Comparison of ENCODE assay signal across 20 mouse cellular contexts in the genomic region with DNA sequence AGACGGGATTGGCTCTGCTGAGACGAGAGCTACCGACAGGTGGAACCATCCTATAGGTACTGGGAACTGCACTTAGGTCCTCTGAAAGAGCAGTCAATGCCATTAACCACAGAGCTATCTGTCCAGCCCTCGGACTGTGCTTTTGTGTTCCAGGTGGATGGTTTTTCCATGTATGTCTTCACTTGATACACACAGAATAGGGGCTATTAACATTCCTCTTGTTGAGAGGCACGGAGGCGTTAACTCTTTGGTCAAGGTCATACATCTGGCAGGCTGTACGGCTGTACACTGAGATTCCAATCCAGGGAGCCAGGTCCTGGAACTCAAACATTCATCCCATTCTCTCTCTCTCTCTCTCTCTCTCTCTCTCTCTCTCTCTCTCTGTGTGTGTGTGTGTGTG.
DNase-seq lines count a peak whose midpoint lies in the region; ATAC-seq and TF ChIP-seq lines count a peak whose summit lies in the region.
"Had no signal": no experiment of that assay in that cellular context is flagged by ENCODE, and none has a peak within 500 bp of the region (broad histone marks: within the 10 kb centered on the region; RNA-seq: fewer than 3 reads in every experiment).

No protein-coding gene starts in this region.

- H3K27me3 ChIP-seq in heart, adult 2 months (ENCODE audit: control insufficient read depth, insufficient read depth, low read length) = no peaks in the 10 kb centered on the region
- no peaks in the 10 kb centered on the region for H3K27me3 ChIP-seq in heart, embryonic 16.5 days (ENCODE audit: control insufficient read depth, insufficient read depth, low read length)
- H3K27me3 ChIP-seq in kidney, postnatal 0 days (ENCODE audit: insufficient read depth, low read length) = no peaks in the 10 kb centered on the region
- no peaks in the 10 kb centered on the region for H3K27me3 ChIP-seq in liver, embryonic 11.5 days (replicated peaks; ENCODE audit: control insufficient read depth, insufficient read depth, low read length)
- H3K27me3 ChIP-seq: limb, embryonic 15.5 days; megakaryocyte, embryonic 14.5 days; stomach, embryonic 15.5 days had no signal

- TF ChIP-seq EP300 in heart, adult 2 months (IDR thresholded peaks at IDR 0.05; ENCODE audit: insufficient read depth, low read depth, low read length) = no peak

- no peak for DNase-seq in heart, adult 2 months
- DNase-seq in heart, adult 8-10 months (ENCODE audit: low spot score) = no peak
- DNase-seq in kidney, adult 18-20 months = peak; percentile 12
- no peak for DNase-seq in kidney, postnatal 36 days
- no peak for DNase-seq in kidney, postnatal 0 days (ENCODE audit: low spot score)
- no peak for DNase-seq in adrenal gland, postnatal 25 days
- DNase-seq in liver, embryonic 11.5 days (ENCODE audit: low spot score) = no peak
- DNase-seq: cerebellum, adult 8-10 months; gastrocnemius, adult 2 months; lung, postnatal 10 days; right cerebral cortex, postnatal 25 days; thymus, adult 18-20 months; thymus, postnatal 4 days had no signal

- no peaks in the 10 kb centered on the region; the same call in 1 of the 2 replicates for H3K36me3 ChIP-seq in heart, adult 2 months (ENCODE audit: control insufficient read depth, insufficient read depth, low read length)
- H3K36me3 ChIP-seq in heart, embryonic 16.5 days (ENCODE audit: control insufficient read depth, insufficient read depth) = no peaks in the 10 kb centered on the region
- no peaks in the 10 kb centered on the region for H3K36me3 ChIP-seq in kidney, postnatal 0 days (ENCODE audit: insufficient read depth, low read length)
- H3K36me3 ChIP-seq in liver, embryonic 11.5 days (ENCODE audit: control insufficient read depth, insufficient read depth, low read length) = no peaks in the 10 kb centered on the region
- H3K36me3 ChIP-seq: forebrain, embryonic 10.5 days; limb, embryonic 15.5 days; stomach, embryonic 15.5 days had no signal

- no peaks in the 10 kb centered on the region for H3K9me3 ChIP-seq in heart, embryonic 16.5 days (replicated peaks; ENCODE audit: control insufficient read depth, low read length)
- no peaks in the 10 kb centered on the region for H3K9me3 ChIP-seq in kidney, postnatal 0 days (replicated peaks; ENCODE audit: low read length)
- no peaks in the 10 kb centered on the region for H3K9me3 ChIP-seq in liver, embryonic 11.5 days (ENCODE audit: control insufficient read depth, low read length)
- H3K9me3 ChIP-seq: forebrain, embryonic 10.5 days; limb, embryonic 15.5 days; megakaryocyte, embryonic 14.5 days; stomach, embryonic 15.5 days had no signal

- peak; percentile 90 for ATAC-seq in heart, embryonic 16.5 days (replicated peaks; ENCODE audit: extremely low read depth, insufficient read depth, low FRiP score)
- peak; percentile 46; the same call in 1 of the 2 replicates for ATAC-seq in kidney, postnatal 0 days (replicated peaks; ENCODE audit: low FRiP score, low read depth)
- ATAC-seq in liver, embryonic 11.5 days (replicated peaks; ENCODE audit: low FRiP score) = no peak
- ATAC-seq: hindbrain, embryonic 16.5 days; intestine, embryonic 16.5 days had no signal

- 62% methylated on average over 7 of the region's 7 CpGs for WGBS in heart, adult 2 months
- WGBS in heart, embryonic 16.5 days = 38% methylated on average over 7 of the region's 7 CpGs
- WGBS in kidney, postnatal 0 days = 46% methylated on average over 7 of the region's 7 CpGs
- 83% methylated on average over 7 of the region's 7 CpGs for WGBS in liver, embryonic 11.5 days

- H3K27ac ChIP-seq in heart, adult 2 months = no peak overlapping the region
- H3K27ac ChIP-seq in heart, embryonic 16.5 days (ENCODE audit: low read length) = peak overlapping the region; percentile 92
- H3K27ac ChIP-seq in kidney, postnatal 0 days = no peak overlapping the region
- H3K27ac ChIP-seq in liver, embryonic 11.5 days (ENCODE audit: low read depth, low read length) = no peak overlapping the region
- H3K27ac ChIP-seq: forebrain, embryonic 10.5 days; gastrocnemius, adult 2 months; limb, embryonic 15.5 days; stomach, embryonic 15.5 days had no signal

- H3K79me2 ChIP-seq in heart, adult 2 months (replicated peaks; ENCODE audit: control insufficient read depth, insufficient read depth, low read length) = no peaks in the 10 kb centered on the region

- peaks cover 6% of the 10 kb centered on the region for H3K4me1 ChIP-seq in heart, adult 2 months (ENCODE audit: control insufficient read depth, insufficient read depth, low read length)
- peaks cover 14% of the 10 kb centered on the region for H3K4me1 ChIP-seq in heart, embryonic 16.5 days (ENCODE audit: control insufficient read depth, insufficient read depth, low read length)
- H3K4me1 ChIP-seq in kidney, postnatal 0 days (replicated peaks; ENCODE audit: insufficient read depth, low read length) = peaks cover 5% of the 10 kb centered on the region
- H3K4me1 ChIP-seq in liver, embryonic 11.5 days (replicated peaks; ENCODE audit: control insufficient read depth, insufficient read depth, low read length) = no peaks in the 10 kb centered on the region
- H3K4me1 ChIP-seq: limb, embryonic 15.5 days; megakaryocyte, embryonic 14.5 days; stomach, embryonic 15.5 days had no signal

- peak overlapping the region; percentile 21; the same call in 1 of the 2 replicates for H3K4me2 ChIP-seq in heart, embryonic 16.5 days (ENCODE audit: low read depth, low read length)
- no peak overlapping the region for H3K4me2 ChIP-seq in kidney, postnatal 0 days (ENCODE audit: low read length)
- H3K4me2 ChIP-seq in liver, embryonic 11.5 days = no peak overlapping the region
- H3K4me2 ChIP-seq: limb, embryonic 15.5 days; stomach, embryonic 15.5 days had no signal

- TF ChIP-seq POLR2A in heart, adult 2 months (IDR thresholded peaks at IDR 0.05; ENCODE audit: insufficient read depth, low read depth, low read length) = no peak

- TF ChIP-seq CTCF in heart, adult 2 months (IDR thresholded peaks at IDR 0.05) = peak; percentile 22; the same call in 1 of the 2 replicates
- no peak for TF ChIP-seq CTCF in kidney, postnatal 0 days (IDR thresholded peaks at IDR 0.05; ENCODE audit: low read depth)

- H3K4me3 ChIP-seq in heart, adult 2 months = no peak overlapping the region
- H3K4me3 ChIP-seq in heart, embryonic 16.5 days (ENCODE audit: low read length) = no peak overlapping the region
- no peak overlapping the region for H3K4me3 ChIP-seq in kidney, postnatal 0 days (replicated peaks; ENCODE audit: low read depth, low read length)
- H3K4me3 ChIP-seq in liver, embryonic 11.5 days (ENCODE audit: low read depth, low read length) = no peak overlapping the region
- H3K4me3 ChIP-seq: forebrain, embryonic 10.5 days; gastrocnemius, adult 2 months; limb, embryonic 15.5 days; megakaryocyte, embryonic 14.5 days; stomach, embryonic 15.5 days had no signal

- intact Hi-C loops in heart, adult 2 months (cut with DNase I) = no loop called here

- H3K9ac ChIP-seq in heart, adult 2 months (ENCODE audit: low read depth, low read length) = no peak overlapping the region
- H3K9ac ChIP-seq in heart, embryonic 16.5 days (ENCODE audit: low read length) = no peak overlapping the region
- H3K9ac ChIP-seq in kidney, postnatal 0 days (ENCODE audit: low read depth, low read length) = no peak overlapping the region
- no peak overlapping the region for H3K9ac ChIP-seq in liver, embryonic 11.5 days (ENCODE audit: low read depth, low read length)
- H3K9ac ChIP-seq: limb, embryonic 15.5 days; stomach, embryonic 15.5 days had no signal
